Mouse (Mus musculus): ENCODE results near the gene Mrpl14. TPM values are rescaled to one million over a fixed set of nuclear protein-coding genes. Genes with fewer than 3 reads are reported as not detected.

The Mrpl14 gene
- total RNA-seq, 1 experiment = 48.2 TPM

DNA sequence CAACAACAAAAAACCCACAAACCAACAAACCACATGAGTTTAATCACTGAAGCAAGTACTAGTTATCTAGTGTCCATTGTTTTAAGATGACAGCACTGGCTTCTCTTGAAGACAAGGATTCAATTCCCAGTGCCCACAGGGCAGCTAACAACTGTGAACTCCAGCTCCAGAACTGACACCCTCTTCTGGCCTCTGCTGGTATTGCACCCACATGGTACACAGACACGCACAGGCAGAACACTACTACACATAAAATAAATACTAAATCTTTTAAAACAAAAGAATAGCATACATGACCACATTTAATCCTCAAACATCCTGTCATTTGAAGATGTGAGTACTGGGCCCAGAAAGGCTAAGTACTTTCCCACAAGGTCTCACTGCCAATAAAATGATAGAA, 4.5 kb upstream of the Mrpl14 start:
- no peak overlapping the region for H3K9ac ChIP-seq (ENCODE audit: insufficient read depth, low read depth, low read length, poor library complexity, severe bottlenecking)
- peaks cover 11% of the 10 kb centered on the region; the same call in 1 of the 2 replicates for H3K36me3 ChIP-seq (ENCODE audit: control insufficient read depth, insufficient read depth, low read length, poor library complexity, severe bottlenecking)
- no peak for TF ChIP-seq HCFC1 (IDR thresholded peaks at IDR 0.05; ENCODE audit: borderline replicate concordance, insufficient read depth, low read length)
- no peak for TF ChIP-seq ZC3H11A (IDR thresholded peaks at IDR 0.05; ENCODE audit: borderline replicate concordance, low read depth, low read length)
- TF ChIP-seq MAFK (IDR thresholded peaks at IDR 0.05; ENCODE audit: insufficient read depth, low read depth, low read length) = no peak
- TF ChIP-seq CHD2 (IDR thresholded peaks at IDR 0.05; ENCODE audit: low read depth, low read length) = no peak
- no peak for TF ChIP-seq ZNF384 (IDR thresholded peaks at IDR 0.05; ENCODE audit: low read depth, low read length)
- no peak overlapping the region for H3K27ac ChIP-seq (ENCODE audit: insufficient read depth, low read depth, low read length, poor library complexity, severe bottlenecking)
- H3K4me1 ChIP-seq (ENCODE audit: control insufficient read depth in 2 of 2, insufficient read depth in 2 of 2, low read length in 2 of 2, poor library complexity in 1 of 2) = peaks cover 7 to 11% of the 10 kb centered on the region in 2 experiments; a peak in 2 of 4 replicates
- no peak overlapping the region for H3K4me3 ChIP-seq (ENCODE audit: insufficient read depth in 1 of 2, low read depth in 1 of 2, low read length in 2 of 2, poor library complexity in 1 of 2, severe bottlenecking in 1 of 2)
- no peaks in the 10 kb centered on the region for H3K9me3 ChIP-seq (ENCODE audit: control insufficient read depth, insufficient read depth, low read depth, low read length)
- in situ Hi-C loops (cut with MboI; ENCODE audit: low sequenced_read_pairs in 2 of 2, unreplicated experiment in 2 of 2) = no loop called here
- DNase-seq (ENCODE audit: low read depth, low spot score) = no peak

GRCm38 (mm10) chr17:45682843-45683242, 3.3 kb upstream of the Mrpl14 start:
- no peak overlapping the region for H3K27ac ChIP-seq (ENCODE audit: insufficient read depth, low read depth, low read length, poor library complexity, severe bottlenecking)
- H3K9ac ChIP-seq (ENCODE audit: insufficient read depth, low read depth, low read length, poor library complexity, severe bottlenecking) = no peak overlapping the region
- in situ Hi-C loops (cut with MboI; ENCODE audit: low sequenced_read_pairs in 2 of 2, unreplicated experiment in 2 of 2) = no loop called here
- TF ChIP-seq MAFK (IDR thresholded peaks at IDR 0.05; ENCODE audit: insufficient read depth, low read depth, low read length) (no peak), ZNF384 (IDR thresholded peaks at IDR 0.05; ENCODE audit: low read depth, low read length) (no peak), CHD2 (IDR thresholded peaks at IDR 0.05; ENCODE audit: low read depth, low read length) (no peak), ZC3H11A (IDR thresholded peaks at IDR 0.05; ENCODE audit: borderline replicate concordance, low read depth, low read length) (no peak), HCFC1 (IDR thresholded peaks at IDR 0.05; ENCODE audit: borderline replicate concordance, insufficient read depth, low read length) (no peak)
- no peaks in the 10 kb centered on the region for H3K9me3 ChIP-seq (ENCODE audit: control insufficient read depth, insufficient read depth, low read depth, low read length)
- no peak for DNase-seq (ENCODE audit: low read depth, low spot score)
- H3K4me1 ChIP-seq (ENCODE audit: control insufficient read depth in 2 of 2, insufficient read depth in 2 of 2, low read length in 2 of 2, poor library complexity in 1 of 2) = peaks cover 7 to 15% of the 10 kb centered on the region in 2 experiments; a peak in 2 of 4 replicates
- H3K4me3 ChIP-seq (ENCODE audit: insufficient read depth in 1 of 2, low read depth in 1 of 2, low read length in 2 of 2, poor library complexity in 1 of 2, severe bottlenecking in 1 of 2) = no peak overlapping the region
- H3K36me3 ChIP-seq (ENCODE audit: control insufficient read depth, insufficient read depth, low read length, poor library complexity, severe bottlenecking) = peaks cover 3% of the 10 kb centered on the region; the same call in 1 of the 2 replicates

DNA sequence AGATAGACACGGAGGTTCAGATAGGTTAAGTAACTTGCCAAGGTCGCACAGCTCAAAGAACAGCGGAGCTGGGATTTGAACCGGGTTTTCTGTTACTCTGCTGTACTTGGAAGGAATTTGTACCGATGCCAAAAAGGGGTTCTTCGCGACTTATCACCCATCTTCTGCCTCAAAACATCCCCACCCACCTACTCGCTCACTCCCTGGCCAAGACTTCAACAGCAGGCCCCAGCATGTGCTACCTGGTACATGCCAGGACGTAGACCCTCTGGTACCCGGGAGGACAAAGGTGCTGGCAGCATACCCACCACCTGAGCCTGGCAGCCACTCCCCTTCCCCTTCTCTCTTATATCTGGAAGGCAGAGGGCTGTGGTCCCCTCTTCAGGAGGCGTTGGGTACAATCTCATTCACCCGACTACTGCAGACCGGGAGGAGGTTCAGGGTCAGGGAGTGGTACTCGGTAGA, 1.4 kb upstream of the Mrpl14 start:
- Histone ChIP-seq H3K36me3 (ENCODE audit: control insufficient read depth, insufficient read depth, low read length, poor library complexity, severe bottlenecking) (no peaks in the 10 kb centered on the region), H3K27ac (ENCODE audit: insufficient read depth, low read depth, low read length, poor library complexity, severe bottlenecking) (no peak overlapping the region), H3K9me3 (ENCODE audit: control insufficient read depth, insufficient read depth, low read depth, low read length) (no peaks in the 10 kb centered on the region), H3K4me1 (ENCODE audit: control insufficient read depth in 2 of 2, insufficient read depth in 2 of 2, low read length in 2 of 2, poor library complexity in 1 of 2) (peaks cover 7 to 12% of the 10 kb centered on the region in 2 experiments; a peak in 2 of 4 replicates), H3K4me3 (ENCODE audit: insufficient read depth in 1 of 2, low read depth in 1 of 2, low read length in 2 of 2, poor library complexity in 1 of 2, severe bottlenecking in 1 of 2) (peak overlapping the region; percentile 66 to 93), H3K9ac (ENCODE audit: insufficient read depth, low read depth, low read length, poor library complexity, severe bottlenecking) (peak overlapping the region; percentile 55)
- in situ Hi-C loops (cut with MboI; ENCODE audit: low sequenced_read_pairs in 2 of 2, unreplicated experiment in 2 of 2) = no loop called here
- no peak for DNase-seq (ENCODE audit: low read depth, low spot score)
- TF ChIP-seq HCFC1 (IDR thresholded peaks at IDR 0.05; ENCODE audit: borderline replicate concordance, insufficient read depth, low read length) (no peak), ZNF384 (IDR thresholded peaks at IDR 0.05; ENCODE audit: low read depth, low read length) (no peak), MAFK (IDR thresholded peaks at IDR 0.05; ENCODE audit: insufficient read depth, low read depth, low read length) (no peak), CHD2 (IDR thresholded peaks at IDR 0.05; ENCODE audit: low read depth, low read length) (no peak), ZC3H11A (IDR thresholded peaks at IDR 0.05; ENCODE audit: borderline replicate concordance, low read depth, low read length) (no peak)

- no peak for DNase-seq (ENCODE audit: low read depth, low spot score)
These were observed 690 bp upstream of the Mrpl14 start for GRCm38 (mm10) chr17:45685171-45686092.

More at GRCm38 (mm10) chr17:45685171-45686092, 690 bp upstream of the Mrpl14 start:
- Histone ChIP-seq H3K9me3 (ENCODE audit: control insufficient read depth, insufficient read depth, low read depth, low read length) (no peaks in the 10 kb centered on the region), H3K4me1 (ENCODE audit: control insufficient read depth in 2 of 2, insufficient read depth in 2 of 2, low read length in 2 of 2, poor library complexity in 1 of 2) (peaks cover 7 to 12% of the 10 kb centered on the region in 2 experiments; a peak in 2 of 4 replicates), H3K36me3 (ENCODE audit: control insufficient read depth, insufficient read depth, low read length, poor library complexity, severe bottlenecking) (no peaks in the 10 kb centered on the region), H3K4me3 (ENCODE audit: insufficient read depth in 1 of 2, low read depth in 1 of 2, low read length in 2 of 2, poor library complexity in 1 of 2, severe bottlenecking in 1 of 2) (peak overlapping the region; percentile 66 to 93), H3K9ac (ENCODE audit: insufficient read depth, low read depth, low read length, poor library complexity, severe bottlenecking) (peak overlapping the region; percentile 55), H3K27ac (ENCODE audit: insufficient read depth, low read depth, low read length, poor library complexity, severe bottlenecking) (peak overlapping the region; percentile 0; the same call in 1 of the 2 replicates)
- TF ChIP-seq ZNF384 (IDR thresholded peaks at IDR 0.05; ENCODE audit: low read depth, low read length) (no peak; the same call in none of the 2 replicates), HCFC1 (IDR thresholded peaks at IDR 0.05; ENCODE audit: borderline replicate concordance, insufficient read depth, low read length) (no peak), MAFK (IDR thresholded peaks at IDR 0.05; ENCODE audit: insufficient read depth, low read depth, low read length) (no peak), ZC3H11A (IDR thresholded peaks at IDR 0.05; ENCODE audit: borderline replicate concordance, low read depth, low read length) (no peak), CHD2 (IDR thresholded peaks at IDR 0.05; ENCODE audit: low read depth, low read length) (no peak)
- in situ Hi-C loops (cut with MboI; ENCODE audit: low sequenced_read_pairs in 2 of 2, unreplicated experiment in 2 of 2) = no loop called here
